Mouse (Mus musculus) heart, embryonic 12.5 days (tissue): ENCODE results near the gene Gm27179. TPM values are rescaled to one million over a fixed set of nuclear protein-coding genes. Genes with fewer than 3 reads are reported as not detected.
A peak's percentile ranks its signal among the peaks of the same experiment; 100 is the strongest.
"Not testable (repeated sequence)": the region's sequence is repeated elsewhere in the genome, so short reads cannot be mapped to it uniquely, and the experiment has no call there.

Experiments used
- ATAC-seq: fragments of 200-750 bp; cut with Nextera tagmentation; 2 replicates; pipeline ENCODE4 v1.8.0; 2017; ENCODE audit warnings: moderate TSS enrichment, moderate library complexity; ENCODE audit not compliant: insufficient number of reproducible peaks, low FRiP score
- H3K27ac ChIP-seq: fragments of 300-500 bp; sonication (generic); 2 replicates; pipeline ENCODE4 v1.5.1; 2016; ENCODE audit warnings: mild to moderate bottlenecking, moderate library complexity; ENCODE audit not compliant: poor library complexity, severe bottlenecking
- H3K27me3 ChIP-seq: fragments of 300-500 bp; sonication (generic); replicated peaks from 2 replicates; pipeline ENCODE4 v1.6.1; 2016; ENCODE audit warnings: mild to moderate bottlenecking, moderate library complexity
- H3K36me3 ChIP-seq: fragments of 300-500 bp; sonication (generic); 2 replicates; pipeline ENCODE4 v1.6.1; 2016; ENCODE audit warnings: mild to moderate bottlenecking, moderate library complexity
- H3K4me1 ChIP-seq: fragments of 300-500 bp; sonication (generic); replicated peaks from 2 replicates; pipeline ENCODE4 v1.6.1; 2016; ENCODE audit warnings: mild to moderate bottlenecking
- H3K4me2 ChIP-seq: fragments of 300-500 bp; sonication (generic); 2 replicates; pipeline ENCODE4 v1.6.1; 2016; ENCODE audit warnings: mild to moderate bottlenecking, moderate library complexity
- H3K4me3 ChIP-seq: fragments of 300-500 bp; sonication (generic); 2 replicates; pipeline ENCODE4 v1.5.1; 2016; ENCODE audit warnings: mild to moderate bottlenecking
- H3K9ac ChIP-seq: fragments of 300-500 bp; sonication (generic); 2 replicates; pipeline ENCODE4 v1.6.1; 2016; ENCODE audit warnings: mild to moderate bottlenecking, moderate library complexity
- H3K9me3 ChIP-seq: fragments of 300-500 bp; sonication (generic); replicated peaks from 2 replicates; pipeline ENCODE4 v1.6.1; 2016; ENCODE audit warnings: mild to moderate bottlenecking, moderate library complexity
- WGBS: fragments of 180-500 bp; shearing (Covaris S2); methylation state at CpG from one replicate; pipeline ENCODE4 v1.1.7; 2016; 5-methylcytosine and 5-hydroxymethylcytosine counted together
- polyA plus RNA-seq: library from polyadenylated mRNA; unstranded; fragments of >200 nt; fragmentation: Nextera tagmentation; extraction: Ambion mirVana; gene quantifications from 2 replicates; pipeline ENCODE4 v1.2.1, GENCODE M21; 2016

The Gm27179 gene
- polyA plus RNA-seq, 1 experiment from 2014 or later = not detected

GRCm38 (mm10) chr14:69520810-69521209 is 8.5 kb upstream of the Gm27179 start:
- not testable (repeated sequence) for H3K4me2 ChIP-seq, H3K27me3 ChIP-seq, ATAC-seq, H3K27ac ChIP-seq, H3K4me1 ChIP-seq, H3K9me3 ChIP-seq, H3K4me3 ChIP-seq, H3K9ac ChIP-seq, H3K36me3 ChIP-seq
- no CpG with 5 or more reads among the region's 2 CpGs for WGBS

GRCm38 (mm10) chr14:69507000-69507399 is 5.3 kb downstream of the Gm27179 start:
- not testable (repeated sequence) for H3K4me2 ChIP-seq, H3K4me3 ChIP-seq, H3K27ac ChIP-seq, H3K9ac ChIP-seq, H3K4me1 ChIP-seq, H3K36me3 ChIP-seq, ATAC-seq, H3K9me3 ChIP-seq, H3K27me3 ChIP-seq
- no CpG with 5 or more reads among the region's 1 CpGs for WGBS

- peak; percentile 96 for ATAC-seq
- not testable (repeated sequence) for H3K27me3 ChIP-seq, H3K9ac ChIP-seq, H3K27ac ChIP-seq, H3K4me3 ChIP-seq, H3K4me2 ChIP-seq, H3K4me1 ChIP-seq, H3K36me3 ChIP-seq, H3K9me3 ChIP-seq
- no CpG with 5 or more reads among the region's 29 CpGs for WGBS
These were observed 9.2 kb downstream of the Gm27179 start, which contains the start of gene Gm16867 for GRCm38 (mm10) chr14:69503174-69503573. TSS of gene Gm16867 (minus strand) at chr14:69503362.

- not testable (repeated sequence) for H3K4me2 ChIP-seq, H3K9me3 ChIP-seq, H3K9ac ChIP-seq, H3K36me3 ChIP-seq, H3K4me1 ChIP-seq, H3K4me3 ChIP-seq, H3K27me3 ChIP-seq, H3K27ac ChIP-seq
- peak; percentile 60 for ATAC-seq
- no CpG with 5 or more reads among the region's 73 CpGs for WGBS
These were observed 9.8 kb downstream of the Gm27179 start for GRCm38 (mm10) chr14:69502440-69503150.

DNA sequence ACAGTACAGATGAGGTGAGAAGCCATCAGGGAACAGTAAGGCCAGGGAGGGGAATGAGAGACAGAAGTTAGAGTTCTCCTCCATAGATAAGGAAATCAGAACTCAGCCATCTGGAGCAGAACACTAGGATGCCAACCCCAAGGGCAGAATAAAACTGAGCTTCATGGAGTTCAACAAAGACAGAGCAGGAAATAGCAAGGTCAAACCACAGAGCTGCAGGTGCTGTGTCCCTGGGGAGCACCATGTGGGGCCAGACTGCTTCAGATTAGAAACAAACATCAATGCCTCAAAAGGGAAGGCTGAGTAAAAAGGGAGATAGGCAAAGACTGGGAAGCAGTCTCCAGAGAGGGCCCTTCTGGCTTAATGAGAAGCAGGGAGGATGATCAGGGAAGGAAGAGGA is 16.1 kb downstream of the Gm27179 start:
- H3K9me3 ChIP-seq, H3K27ac ChIP-seq, H3K27me3 ChIP-seq, H3K36me3 ChIP-seq, ATAC-seq, H3K4me1 ChIP-seq, H3K9ac ChIP-seq, H3K4me3 ChIP-seq, H3K4me2 ChIP-seq: not testable (repeated sequence)

DNA sequence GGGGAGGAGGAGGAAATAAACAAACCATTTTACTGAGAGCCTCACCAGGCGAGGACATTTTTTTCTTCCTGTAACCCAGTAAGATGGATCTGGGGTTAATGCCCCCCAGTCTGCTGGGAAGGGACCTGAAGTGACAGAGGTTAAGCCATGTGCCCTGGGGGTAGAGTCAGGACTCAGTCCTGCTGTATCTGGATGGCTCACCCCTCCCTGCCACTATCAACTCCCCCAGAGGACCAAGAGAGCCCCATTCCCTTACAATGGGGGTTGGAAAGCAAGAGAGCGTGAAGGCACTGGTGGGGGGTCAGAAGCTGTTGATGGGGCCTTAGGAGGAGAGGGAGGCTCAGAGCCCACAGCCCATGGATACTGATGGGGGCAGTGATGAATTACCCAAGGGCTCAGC is 17.4 kb downstream of the Gm27179 start:
- not testable (repeated sequence) for H3K27ac ChIP-seq, H3K4me3 ChIP-seq, ATAC-seq, H3K27me3 ChIP-seq, H3K9ac ChIP-seq, H3K9me3 ChIP-seq, H3K4me1 ChIP-seq, H3K36me3 ChIP-seq, H3K4me2 ChIP-seq
- no CpG with 5 or more reads among the region's 2 CpGs for WGBS

GRCm38 (mm10) chr14:69494522-69494921 is 17.8 kb downstream of the Gm27179 start:
- no CpG with 5 or more reads among the region's 3 CpGs for WGBS
- peak; percentile 74 for ATAC-seq
- not testable (repeated sequence) for H3K27ac ChIP-seq

GRCm38 (mm10) chr14:69488001-69488400 is 24.3 kb downstream of the Gm27179 start:
- not testable (repeated sequence) for H3K4me3 ChIP-seq, H3K9ac ChIP-seq, H3K27ac ChIP-seq, H3K36me3 ChIP-seq, H3K9me3 ChIP-seq, H3K27me3 ChIP-seq, H3K4me2 ChIP-seq, H3K4me1 ChIP-seq
- no CpG with 5 or more reads among the region's 10 CpGs for WGBS
- peak; percentile 61; the same call in 1 of the 2 replicates for ATAC-seq

More at GRCm38 (mm10) chr14:69494522-69494921, 17.8 kb downstream of the Gm27179 start:
- not testable (repeated sequence) for H3K36me3 ChIP-seq, H3K4me2 ChIP-seq, H3K4me1 ChIP-seq, H3K27me3 ChIP-seq, H3K9me3 ChIP-seq, H3K4me3 ChIP-seq, H3K9ac ChIP-seq

DNA sequence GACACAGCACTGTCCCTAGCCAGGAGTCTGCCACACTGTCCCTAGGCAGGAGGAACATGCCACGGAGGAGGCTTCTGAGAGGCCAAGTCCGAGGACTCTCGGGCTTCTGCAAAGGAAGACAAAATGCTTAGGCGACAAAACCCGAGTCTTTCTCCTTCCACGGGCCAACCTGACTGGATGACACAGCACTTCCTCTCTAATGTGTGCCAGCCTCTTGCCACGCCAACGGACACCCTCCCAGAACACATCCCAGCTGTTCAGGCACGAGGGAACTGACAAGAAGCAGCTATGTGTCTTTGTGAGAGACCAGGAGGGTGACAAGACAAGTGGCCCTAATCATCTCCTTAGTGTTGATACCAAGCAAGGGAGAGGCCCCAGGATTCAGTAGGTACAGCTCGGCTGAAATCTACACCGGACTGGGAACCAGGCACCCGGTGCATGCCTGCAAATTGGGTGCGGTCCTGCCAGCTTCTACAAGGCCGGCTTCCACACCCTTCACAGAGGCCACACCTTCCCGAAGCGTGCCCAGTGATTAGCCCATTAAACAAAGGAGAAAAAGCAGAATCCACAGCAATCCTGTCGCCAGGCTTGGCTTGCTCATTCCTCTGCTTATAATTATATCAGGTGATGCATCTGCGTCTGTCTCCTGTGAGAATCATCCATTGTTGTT is 26.7 kb downstream of the Gm27179 start:
- H3K27ac ChIP-seq, H3K4me1 ChIP-seq, H3K4me3 ChIP-seq, H3K9ac ChIP-seq, ATAC-seq, H3K27me3 ChIP-seq, H3K36me3 ChIP-seq, H3K4me2 ChIP-seq, H3K9me3 ChIP-seq: not testable (repeated sequence)
- no CpG with 5 or more reads among the region's 18 CpGs for WGBS

- not testable (repeated sequence) for H3K27ac ChIP-seq, H3K27me3 ChIP-seq, H3K4me2 ChIP-seq, H3K36me3 ChIP-seq, ATAC-seq, H3K4me1 ChIP-seq, H3K4me3 ChIP-seq, H3K9me3 ChIP-seq, H3K9ac ChIP-seq
- no CpG with 5 or more reads among the region's 11 CpGs for WGBS
These were observed 38.3 kb downstream of the Gm27179 start for GRCm38 (mm10) chr14:69473941-69474646.

DNA sequence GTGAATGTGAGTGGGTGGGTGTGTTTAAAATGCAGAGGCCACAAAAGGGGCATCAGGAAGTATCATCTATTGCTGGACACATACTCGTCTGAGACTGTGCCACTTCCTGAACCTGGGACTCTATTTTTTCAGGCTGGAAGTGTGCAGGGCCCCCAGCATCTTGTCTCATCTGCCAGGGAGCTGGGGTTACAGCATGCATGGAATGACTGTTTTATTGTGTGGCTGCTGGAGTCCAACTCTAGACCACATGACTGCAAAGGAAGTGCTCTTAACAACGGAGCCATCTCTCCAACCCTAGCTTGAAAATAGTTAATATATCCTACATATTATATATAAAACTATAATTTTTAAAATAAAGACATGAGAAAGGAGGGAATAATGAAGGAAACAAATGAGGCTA is 39.0 kb downstream of the Gm27179 start:
- no CpG with 5 or more reads among the region's 2 CpGs for WGBS
- H3K27ac ChIP-seq, H3K9me3 ChIP-seq, H3K4me1 ChIP-seq, H3K4me2 ChIP-seq, H3K4me3 ChIP-seq, H3K9ac ChIP-seq, H3K36me3 ChIP-seq, H3K27me3 ChIP-seq, ATAC-seq: not testable (repeated sequence)
